Mouse (Mus musculus): ENCODE results near the gene Hsh2d. TPM values are rescaled to one million over a fixed set of nuclear protein-coding genes. Genes with fewer than 3 reads are reported as not detected.

Gene Hsh2d
- total RNA-seq, 2 experiments from 2014 or later, result not detected

Other genes with a start within 250 kb of the Hsh2d start
- 10 to 100 TPM; 15.3 to 15.4 TPM for gene Zfp961, start 238.6 kb upstream of the Hsh2d start, total RNA-seq (2021)
- not detected for gene Cyp4f18, start 180.0 kb upstream of the Hsh2d start, total RNA-seq (2021)
- not detected for gene Olfr372, start 148.4 kb upstream of the Hsh2d start, total RNA-seq (2021)
- gene Olfr373, start 106.5 kb upstream of the Hsh2d start, total RNA-seq (2021), result not detected
- not detected for gene Olfr374, start 82.6 kb upstream of the Hsh2d start, total RNA-seq (2021)
- 10 to 100 TPM; 22.7 to 31.6 TPM for gene Tpm4, start 54.7 kb upstream of the Hsh2d start, total RNA-seq (2021)
- gene Rab8a, start 28.4 kb upstream of the Hsh2d start, total RNA-seq (2021), result 10 to 100 TPM; 27.8 to 39.9 TPM
- not detected for gene Cib3, start 23.2 kb downstream of the Hsh2d start, total RNA-seq (2021)
- gene Gm11034, start 24.0 kb downstream of the Hsh2d start, total RNA-seq (2021), result not detected
- gene Fam32a, start 30.1 kb downstream of the Hsh2d start, total RNA-seq (2021), result 10 to 100 TPM; 57.9 to 58.0 TPM
- 10 to 100 TPM; 80.1 to 80.6 TPM for gene Ap1m1, start 50.4 kb downstream of the Hsh2d start, total RNA-seq (2021)
- gene Gm10282, start 115.6 kb downstream of the Hsh2d start, total RNA-seq (2021), result 1 to 10 TPM; 2.8 to 4.2 TPM
- 10 to 100 TPM; 15.2 to 23.6 TPM for gene Klf2, start 129.4 kb downstream of the Hsh2d start, total RNA-seq (2021)
- 10 to 100 TPM; 62.2 to 63.4 TPM for gene Eps15l1, start 231.8 kb downstream of the Hsh2d start, total RNA-seq (2021)